Mouse (Mus musculus): ENCODE results near the gene Atxn7l3. TPM values are rescaled to one million over a fixed set of nuclear protein-coding genes. Genes with fewer than 3 reads are reported as not detected.
A peak's percentile ranks its signal among the peaks of the same experiment; 100 is the strongest.
"Not testable (repeated sequence)": the region's sequence is repeated elsewhere in the genome, so short reads cannot be mapped to it uniquely, and the experiment has no call there.

The Atxn7l3 gene
- polyA plus RNA-seq, 1 experiment from 2014 or later = 13.9 TPM

DNA sequence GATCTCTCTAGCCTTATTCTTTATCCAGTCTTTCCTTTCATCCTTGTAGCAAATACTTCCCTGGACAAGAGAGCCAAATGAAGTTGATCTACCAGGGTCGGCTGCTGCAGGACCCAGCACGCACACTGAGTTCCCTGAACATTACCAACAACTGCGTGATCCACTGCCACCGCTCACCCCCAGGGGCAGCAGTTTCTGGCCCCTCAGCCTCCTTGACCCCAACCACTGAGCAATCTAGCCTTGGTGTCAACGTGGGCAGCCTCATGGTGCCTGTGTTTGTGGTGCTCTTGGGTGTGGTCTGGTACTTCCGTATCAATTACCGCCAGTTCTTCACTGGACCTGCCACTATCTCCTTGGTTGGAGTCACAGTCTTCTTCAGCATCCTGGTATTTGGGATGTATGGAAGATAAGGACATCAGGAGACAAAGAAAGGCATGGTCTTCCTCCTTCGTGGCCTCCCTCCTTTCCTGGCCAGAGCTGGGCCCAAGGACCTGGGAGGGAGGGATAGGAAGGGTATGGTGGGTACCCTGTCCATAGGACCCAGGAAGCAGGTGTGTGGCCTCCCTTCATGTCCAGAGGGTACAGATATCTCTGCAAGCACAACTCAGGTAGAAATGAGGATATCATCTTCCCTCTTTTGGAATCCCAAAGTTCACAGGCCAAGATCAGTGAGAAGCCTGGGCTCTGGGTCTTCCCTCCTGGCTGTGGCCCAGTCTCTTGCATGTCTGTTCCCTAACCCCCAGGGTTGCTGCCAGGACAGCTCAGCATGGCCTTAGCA is 8.2 kb downstream of the Atxn7l3 start:
- no peak overlapping the region for H3K27ac ChIP-seq (replicated peaks)
- H3K36me3 ChIP-seq = peaks cover 62% of the 10 kb centered on the region
- H3K9me3 ChIP-seq (replicated peaks) = no peaks in the 10 kb centered on the region
- WGBS = 90% methylated on average over 8 of the region's 8 CpGs
- peak overlapping the region; percentile 20 for H3K4me3 ChIP-seq
- H3K4me1 ChIP-seq = peaks cover 24% of the 10 kb centered on the region
- no peaks in the 10 kb centered on the region for H3K27me3 ChIP-seq (ENCODE audit: low read depth, poor library complexity, severe bottlenecking)
- no peak for DNase-seq (ENCODE audit: low spot score)

DNA sequence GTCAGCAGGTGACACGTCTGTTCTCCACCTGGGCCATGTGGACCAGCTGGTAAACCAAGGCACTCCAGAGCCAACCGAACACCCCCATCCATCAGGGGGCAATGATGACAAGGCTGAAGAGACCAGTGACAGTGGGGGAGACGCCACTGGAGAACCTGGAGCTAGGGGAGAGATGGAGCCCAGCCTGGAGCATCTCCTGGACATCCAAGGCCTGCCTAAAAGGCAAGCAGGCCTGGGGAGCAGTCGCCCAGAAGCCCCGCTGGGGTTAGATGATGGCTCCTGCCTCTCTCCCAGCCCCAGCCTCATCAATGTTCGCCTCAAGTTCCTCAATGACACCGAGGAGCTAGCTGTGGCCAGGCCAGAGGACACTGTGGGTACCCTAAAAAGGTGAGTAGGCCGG is 8.9 kb downstream of the Atxn7l3 start:
- Histone ChIP-seq H3K36me3 (peaks cover 54% of the 10 kb centered on the region), H3K27ac (replicated peaks) (no peak overlapping the region), H3K4me3 (peak overlapping the region; percentile 9; the same call in 1 of the 2 replicates), H3K9me3 (replicated peaks) (no peaks in the 10 kb centered on the region), H3K27me3 (ENCODE audit: low read depth, poor library complexity, severe bottlenecking) (no peaks in the 10 kb centered on the region), H3K4me1 (peaks cover 24% of the 10 kb centered on the region)
- WGBS = 86% methylated on average over 8 of the region's 8 CpGs
- DNase-seq (ENCODE audit: low spot score) = no peak

DNA sequence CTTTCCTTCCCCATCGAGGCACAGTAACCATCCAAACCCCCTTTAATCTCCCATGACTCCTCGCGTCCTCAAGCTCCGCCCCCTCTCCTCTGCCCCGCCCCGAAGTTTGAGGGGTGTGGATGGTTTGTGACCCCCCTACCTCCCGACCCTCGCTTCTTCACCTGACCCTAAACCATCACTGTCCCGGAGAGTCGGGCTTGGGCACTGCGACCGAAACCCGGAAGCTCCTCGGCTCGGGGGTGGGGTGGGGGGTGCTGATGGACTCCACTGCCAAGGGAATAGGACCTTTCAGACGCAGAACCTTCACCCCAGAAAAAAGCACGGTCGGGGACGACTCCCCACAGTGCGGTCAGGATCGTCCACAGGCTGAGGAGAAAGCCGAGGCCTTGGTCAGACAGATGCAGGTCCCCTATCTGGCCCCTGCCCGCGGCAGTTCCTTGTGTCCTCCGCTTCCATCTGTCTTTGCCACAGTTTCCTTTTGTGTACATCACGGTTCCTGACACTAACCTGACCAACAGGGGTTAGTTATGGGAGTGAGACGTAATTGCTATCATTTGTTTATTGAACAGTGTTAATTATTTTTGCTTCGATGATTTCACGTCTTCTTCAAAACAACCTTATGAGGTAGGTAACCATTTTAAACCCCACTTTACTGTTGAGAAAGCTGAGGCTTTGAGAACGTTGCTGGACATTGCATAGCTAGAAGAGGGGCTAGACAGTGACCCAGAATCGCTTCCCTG is 11.2 kb downstream of the Atxn7l3 start:
- no peaks in the 10 kb centered on the region for H3K9me3 ChIP-seq (replicated peaks)
- peaks cover 32% of the 10 kb centered on the region for H3K36me3 ChIP-seq
- peak overlapping the region; percentile 81 for H3K4me3 ChIP-seq
- DNase-seq (ENCODE audit: low spot score) = no peak
- WGBS = 6% methylated on average over 31 of the region's 31 CpGs
- peaks cover 24% of the 10 kb centered on the region for H3K4me1 ChIP-seq
- H3K27me3 ChIP-seq (ENCODE audit: low read depth, poor library complexity, severe bottlenecking) = no peaks in the 10 kb centered on the region
- peak overlapping the region; percentile 89 for H3K27ac ChIP-seq (replicated peaks)

DNA sequence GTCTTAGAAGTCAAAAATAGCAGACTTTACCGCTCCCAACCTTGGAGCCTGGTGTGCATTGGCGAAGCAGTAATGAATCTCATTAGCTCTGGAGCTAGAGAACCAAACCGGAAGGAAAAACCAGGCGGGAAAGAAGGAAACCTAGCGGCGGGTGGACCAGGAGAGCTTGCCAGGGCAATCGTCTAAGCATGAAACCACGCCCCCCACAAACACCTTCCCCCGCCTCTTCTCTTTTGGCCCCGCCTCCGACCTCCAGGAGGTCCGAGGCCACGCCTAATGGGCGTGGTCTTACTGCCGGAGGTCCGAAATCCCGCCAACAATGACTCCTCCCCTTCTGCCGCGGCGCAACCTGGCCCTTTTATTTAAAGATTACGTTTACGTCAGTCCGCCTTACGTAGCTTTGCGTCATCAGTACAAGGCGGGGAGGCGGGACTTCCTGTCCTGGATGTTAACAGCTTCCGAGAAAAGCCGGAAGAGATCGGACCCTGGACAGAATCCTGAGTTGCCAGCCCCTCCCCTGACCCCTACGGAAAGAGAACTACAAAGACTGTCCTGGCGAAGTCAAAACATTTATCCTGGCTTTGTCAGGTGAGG is 11.8 kb downstream of the Atxn7l3 start, which contains the start of gene Tmub2:
Gene Tmub2, plus strand, starts transcription at position 431 of the 594 bp plus-strand sequence.
- H3K4me1 ChIP-seq = peaks cover 24% of the 10 kb centered on the region
- DNase-seq (ENCODE audit: low spot score) = peak; percentile 97
- no peaks in the 10 kb centered on the region for H3K9me3 ChIP-seq (replicated peaks)
- H3K27me3 ChIP-seq (ENCODE audit: low read depth, poor library complexity, severe bottlenecking) = no peaks in the 10 kb centered on the region
- under 1% methylated on average over 32 of the region's 32 CpGs for WGBS
- peak within 1 kb of the TSS; percentile 89 for H3K27ac ChIP-seq (replicated peaks)
- H3K4me3 ChIP-seq = peak within 1 kb of the TSS; percentile 81
- peaks cover 26% of the 10 kb centered on the region for H3K36me3 ChIP-seq

DNA sequence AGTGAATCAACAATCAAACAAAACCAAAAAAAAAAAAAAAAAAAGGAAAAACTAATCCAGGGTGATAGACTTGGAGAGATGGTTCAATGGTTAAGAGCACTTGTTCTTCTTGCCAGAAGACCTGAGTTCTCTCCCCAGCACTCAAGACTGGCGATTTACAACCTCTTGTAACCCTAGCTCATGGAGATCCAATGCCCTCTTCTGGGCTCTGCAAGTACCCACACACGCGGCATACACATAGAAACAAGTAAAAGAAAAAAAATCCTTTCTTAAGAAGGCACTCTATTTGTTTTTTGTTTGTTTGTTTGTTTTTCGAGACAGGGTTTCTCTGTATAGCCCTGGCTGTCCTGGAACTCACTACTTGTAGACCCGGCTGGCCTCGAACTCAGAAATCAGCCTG is 12.5 kb downstream of the Atxn7l3 start:
- peak overlapping the region; percentile 89; the same call in 1 of the 2 replicates for H3K27ac ChIP-seq (replicated peaks)
- H3K9me3 ChIP-seq (replicated peaks) = no peaks in the 10 kb centered on the region
- H3K4me1 ChIP-seq = peaks cover 19% of the 10 kb centered on the region
- no peaks in the 10 kb centered on the region for H3K27me3 ChIP-seq (ENCODE audit: low read depth, poor library complexity, severe bottlenecking)
- H3K36me3 ChIP-seq = peaks cover 19% of the 10 kb centered on the region
- 90% methylated on average over 6 of the region's 6 CpGs for WGBS
- peak overlapping the region; percentile 81; the same call in 1 of the 2 replicates for H3K4me3 ChIP-seq
- DNase-seq (ENCODE audit: low spot score) = no peak

DNA sequence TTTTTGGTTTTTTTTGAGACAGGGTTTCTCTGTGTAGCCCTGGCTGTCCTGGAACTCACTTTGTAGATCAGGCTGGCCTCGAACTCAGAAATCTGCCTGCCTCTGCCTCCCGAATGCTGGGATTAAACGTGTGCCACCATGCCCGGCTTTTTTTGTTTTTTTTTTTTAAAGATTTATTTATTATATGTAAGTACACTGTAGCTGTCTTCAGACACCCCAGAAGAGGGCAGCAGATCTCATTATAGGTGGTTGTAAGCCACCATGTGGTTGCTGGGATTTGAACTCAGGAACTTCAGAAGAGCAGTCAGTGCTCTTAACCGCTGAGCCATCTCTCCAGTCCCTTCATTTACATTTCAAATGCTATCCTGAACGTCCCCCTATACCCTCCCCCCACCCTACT is 16.2 kb downstream of the Atxn7l3 start:
- H3K4me3 ChIP-seq; H3K36me3 ChIP-seq; DNase-seq (ENCODE audit: low spot score); H3K27ac ChIP-seq (replicated peaks); H3K9me3 ChIP-seq (replicated peaks): not testable (repeated sequence)
- Histone ChIP-seq H3K4me1 (peaks cover 24% of the 10 kb centered on the region), H3K27me3 (ENCODE audit: low read depth, poor library complexity, severe bottlenecking) (peaks cover 27% of the 10 kb centered on the region)
- 73% methylated on average over 6 of the region's 6 CpGs for WGBS

DNA sequence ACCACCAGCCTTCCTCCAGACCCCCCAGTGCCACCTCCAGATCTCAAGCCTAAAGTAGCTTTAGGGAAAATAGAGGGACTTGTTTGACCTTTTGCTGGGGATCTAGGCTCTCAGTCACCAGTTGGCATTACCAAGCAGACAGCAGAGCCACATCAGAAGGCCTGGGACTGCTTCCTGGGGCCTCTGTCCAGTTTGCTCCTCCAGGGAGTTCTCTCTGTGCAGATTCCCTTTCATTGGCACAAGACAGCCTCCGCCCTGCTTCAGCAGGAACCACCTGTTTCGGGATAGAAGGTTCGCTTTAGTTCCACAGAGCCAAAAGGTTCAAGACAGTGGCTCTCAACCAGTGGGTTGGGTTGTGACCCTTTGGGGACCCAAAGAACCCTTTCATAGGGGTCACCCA is 16.8 kb downstream of the Atxn7l3 start:
- H3K36me3 ChIP-seq = no peaks in the 10 kb centered on the region
- WGBS = 89% methylated on average over 3 of the region's 3 CpGs
- peaks cover 21% of the 10 kb centered on the region for H3K4me1 ChIP-seq
- peaks cover 31% of the 10 kb centered on the region for H3K27me3 ChIP-seq (ENCODE audit: low read depth, poor library complexity, severe bottlenecking)
- H3K9me3 ChIP-seq (replicated peaks) = no peaks in the 10 kb centered on the region
- H3K4me3 ChIP-seq = no peak overlapping the region
- no peak for DNase-seq (ENCODE audit: low spot score)
- H3K27ac ChIP-seq (replicated peaks) = no peak overlapping the region

DNA sequence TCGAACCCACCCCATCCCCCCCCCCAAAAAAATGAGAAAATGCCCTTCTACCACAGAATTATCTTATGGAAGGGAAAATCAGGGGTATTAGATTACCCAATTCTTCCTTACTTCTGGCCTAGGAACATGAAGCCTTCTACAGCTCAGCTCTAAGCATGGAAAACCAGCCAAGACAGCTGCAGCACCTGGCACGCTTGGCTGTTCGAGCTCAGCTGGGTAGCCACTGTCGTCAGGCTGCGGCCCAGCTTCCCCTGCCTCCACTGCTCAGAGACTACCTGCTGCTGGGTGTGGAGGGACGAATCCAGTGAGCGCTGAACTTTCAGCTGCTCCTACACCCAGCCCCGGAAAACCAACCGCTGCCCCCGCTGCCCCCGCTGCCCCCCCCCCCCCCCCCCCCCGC is 18.7 kb downstream of the Atxn7l3 start:
- Histone ChIP-seq H3K9me3 (replicated peaks) (no peaks in the 10 kb centered on the region), H3K4me1 (peaks cover 21% of the 10 kb centered on the region), H3K27ac (replicated peaks) (no peak overlapping the region), H3K27me3 (ENCODE audit: low read depth, poor library complexity, severe bottlenecking) (peaks cover 31% of the 10 kb centered on the region), H3K4me3 (no peak overlapping the region), H3K36me3 (no peaks in the 10 kb centered on the region)
- WGBS = 51% methylated on average over 9 of the region's 12 CpGs
- DNase-seq (ENCODE audit: low spot score) = no peak

DNA sequence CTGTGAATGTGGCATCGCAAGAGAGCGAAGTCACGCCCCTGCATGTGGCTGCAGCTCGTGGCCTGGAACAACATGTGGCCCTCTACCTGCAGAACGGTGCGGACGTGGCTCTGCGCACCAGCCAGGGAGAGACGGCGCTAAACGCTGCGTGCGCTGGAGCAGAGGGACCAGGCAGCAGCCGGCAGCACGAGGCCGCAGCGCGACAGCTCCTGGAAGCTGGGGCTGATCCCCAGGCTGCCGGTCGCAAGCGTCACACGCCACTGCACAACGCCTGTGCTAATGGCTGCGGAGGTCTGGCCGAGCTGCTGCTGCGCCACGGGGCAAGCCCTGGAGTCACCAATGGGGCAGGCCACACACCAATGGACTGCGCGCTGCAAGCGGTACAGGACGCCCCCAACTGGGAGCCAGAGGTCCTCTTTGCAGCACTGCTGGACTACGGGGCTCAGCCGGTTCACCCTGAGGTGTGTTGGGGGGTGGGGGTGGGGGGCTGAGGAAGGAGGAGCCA is 20.0 kb downstream of the Atxn7l3 start:
- DNase-seq (ENCODE audit: low spot score) = peak; percentile 79
- peaks cover 21% of the 10 kb centered on the region for H3K4me1 ChIP-seq
- H3K4me3 ChIP-seq = peak overlapping the region; percentile 56
- H3K27me3 ChIP-seq (ENCODE audit: low read depth, poor library complexity, severe bottlenecking) = peaks cover 31% of the 10 kb centered on the region
- WGBS = under 1% methylated on average over 33 of the region's 33 CpGs
- H3K27ac ChIP-seq (replicated peaks) = peak overlapping the region; percentile 85
- H3K36me3 ChIP-seq = no peaks in the 10 kb centered on the region
- H3K9me3 ChIP-seq (replicated peaks) = no peaks in the 10 kb centered on the region

DNA sequence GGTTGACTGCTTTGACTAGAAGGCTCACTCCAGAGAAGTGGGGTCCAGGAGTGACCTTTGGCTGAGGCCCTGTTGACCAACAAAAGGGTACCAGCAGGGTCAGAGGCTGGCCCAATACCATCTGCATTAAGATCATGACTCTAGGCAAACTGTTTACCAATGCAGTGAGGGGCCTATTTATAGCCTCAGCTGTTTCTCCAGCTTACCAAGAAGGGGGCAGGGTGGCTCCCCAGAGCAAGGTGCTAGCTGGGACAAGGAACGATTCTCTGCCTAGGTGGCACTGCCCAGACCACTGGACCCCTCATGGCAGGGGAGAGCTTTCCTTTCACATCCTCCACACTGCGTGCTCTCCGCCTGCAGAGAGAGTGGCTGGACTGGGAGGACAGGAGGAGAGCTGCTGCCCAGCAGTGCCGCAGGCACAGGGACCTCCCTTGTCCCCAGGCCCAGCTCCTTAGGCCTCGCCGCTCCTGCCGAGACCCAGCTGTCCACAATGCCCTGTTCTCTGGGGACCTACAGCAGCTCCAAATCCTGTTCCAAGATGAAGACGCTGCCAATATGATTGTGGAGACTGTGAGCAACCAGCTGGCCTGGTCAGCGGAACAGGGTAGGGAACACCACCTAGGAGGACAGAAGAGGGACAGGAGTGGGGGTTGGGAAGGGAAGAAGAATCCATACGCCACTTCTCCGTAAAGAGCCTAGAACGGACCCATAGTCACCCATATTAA is 27.7 kb downstream of the Atxn7l3 start, which contains the start of gene Asb16:
Gene Asb16, plus strand, starts transcription at position 224 of the 725 bp plus-strand sequence.
- no peak for DNase-seq (ENCODE audit: low spot score)
- no peak within 1 kb of the TSS for H3K4me3 ChIP-seq
- no peaks in the 10 kb centered on the region for H3K9me3 ChIP-seq (replicated peaks)
- H3K36me3 ChIP-seq = peaks cover 21% of the 10 kb centered on the region
- WGBS = 81% methylated on average over 12 of the region's 12 CpGs
- no peaks in the 10 kb centered on the region; the same call in 1 of the 2 replicates for H3K27me3 ChIP-seq (ENCODE audit: low read depth, poor library complexity, severe bottlenecking)
- peaks cover 17% of the 10 kb centered on the region for H3K4me1 ChIP-seq
- H3K27ac ChIP-seq (replicated peaks) = no peak within 1 kb of the TSS

DNA sequence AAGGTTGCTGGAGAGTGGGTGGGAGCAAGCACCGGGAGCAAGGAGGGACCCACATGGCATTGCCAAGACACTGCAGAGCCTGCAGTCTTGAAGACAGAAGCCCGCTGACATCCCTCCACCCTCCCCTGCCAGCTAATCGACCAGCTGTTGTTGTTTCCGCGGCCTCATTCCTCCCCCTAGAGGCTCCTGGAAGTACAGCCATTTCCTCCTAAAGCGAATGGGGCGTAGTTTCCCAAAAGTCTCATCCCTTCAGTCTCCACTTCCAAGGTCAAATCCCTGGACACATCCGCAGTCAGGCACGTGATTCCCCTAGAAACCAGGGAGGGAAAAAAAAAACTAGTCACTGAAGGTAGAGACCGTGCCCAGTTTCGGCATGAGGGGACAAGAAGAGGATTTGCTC is 29.0 kb downstream of the Atxn7l3 start:
- Histone ChIP-seq H3K36me3 (peaks cover 31% of the 10 kb centered on the region), H3K27ac (replicated peaks) (no peak overlapping the region; the same call in 1 of the 2 replicates), H3K9me3 (replicated peaks) (no peaks in the 10 kb centered on the region), H3K27me3 (ENCODE audit: low read depth, poor library complexity, severe bottlenecking) (no peaks in the 10 kb centered on the region; the same call in 1 of the 2 replicates), H3K4me3 (no peak overlapping the region), H3K4me1 (peaks cover 17% of the 10 kb centered on the region)
- DNase-seq (ENCODE audit: low spot score) = peak; percentile 73
- 12% methylated on average over 11 of the region's 11 CpGs for WGBS

Measured in midbrain, embryonic 10.5 days (tissue).